Mouse (Mus musculus) stomach, embryonic 14.5 days (tissue): ENCODE measurements around the gene Tmem50a. TPM values are rescaled to one million over a fixed set of nuclear protein-coding genes. Genes with fewer than 3 reads are reported as not detected.

Source experiments
- ATAC-seq: fragments of 200-750 bp; cut with Nextera tagmentation; 2 replicates; pipeline ENCODE4 v1.8.0; 2017; ENCODE audit warnings: low read depth, moderate TSS enrichment; ENCODE audit not compliant: insufficient number of reproducible peaks, insufficient read depth, low FRiP score
- H3K27ac ChIP-seq: fragments of 300-500 bp; sonication (generic); 2 replicates; pipeline ENCODE4 v1.5.1; 2014; ENCODE audit warnings: mild to moderate bottlenecking, low read length, moderate library complexity, mixed read lengths
- H3K27me3 ChIP-seq: fragments of 300-500 bp; sonication (generic); 2 replicates; pipeline ENCODE4 v1.6.1; 2014; ENCODE audit warnings: low read length, control low read depth, mixed read lengths; ENCODE audit not compliant: control insufficient read depth, insufficient read depth
- H3K36me3 ChIP-seq: fragments of 300-500 bp; sonication (generic); 2 replicates; pipeline ENCODE4 v1.6.1; 2014; ENCODE audit warnings: mild to moderate bottlenecking, control low read depth, low read length, moderate library complexity, mixed read lengths; ENCODE audit not compliant: control insufficient read depth, insufficient read depth
- H3K4me1 ChIP-seq: fragments of 300-500 bp; sonication (generic); 2 replicates; pipeline ENCODE4 v1.6.1; 2014; ENCODE audit warnings: low read length, control low read depth, mixed read lengths; ENCODE audit not compliant: control insufficient read depth, insufficient read depth
- H3K4me2 ChIP-seq: fragments of 300-500 bp; sonication (generic); replicated peaks from 2 replicates; pipeline ENCODE4 v1.6.1; 2014; ENCODE audit warnings: low read depth, low read length, control low read depth
- H3K4me3 ChIP-seq: fragments of 300-500 bp; sonication (generic); 2 replicates; pipeline ENCODE4 v1.5.1; 2014; ENCODE audit warnings: low read depth, low read length, control low read depth
- H3K9ac ChIP-seq: fragments of 300-500 bp; sonication (generic); replicated peaks from 2 replicates; pipeline ENCODE4 v1.6.1; 2014; ENCODE audit warnings: low read depth, mild to moderate bottlenecking, control low read depth, low read length, moderate library complexity, mixed read lengths
- H3K9me3 ChIP-seq: fragments of 300-500 bp; sonication (generic); 2 replicates; pipeline ENCODE4 v1.6.1; 2016; ENCODE audit warnings: low read depth, low read length, control low read depth; ENCODE audit not compliant: control insufficient read depth
- WGBS: fragments of 180-500 bp; shearing (Covaris S2); extraction: QIAGEN DNeasy Blood & Tissue Kit; methylation state at CpG from one replicate; pipeline ENCODE4 v1.1.7; 2014; 5-methylcytosine and 5-hydroxymethylcytosine counted together
- polyA plus RNA-seq: library from polyadenylated mRNA; unstranded; fragments of >200 nt; fragmentation: Nextera tagmentation; extraction: Ambion mirVana; gene quantifications from 2 replicates; pipeline ENCODE4 v1.2.1, GENCODE M21; 2014

Tmem50a gene
- polyA plus RNA-seq, 1 experiment from 2014 or later: 186 TPM

DNA sequence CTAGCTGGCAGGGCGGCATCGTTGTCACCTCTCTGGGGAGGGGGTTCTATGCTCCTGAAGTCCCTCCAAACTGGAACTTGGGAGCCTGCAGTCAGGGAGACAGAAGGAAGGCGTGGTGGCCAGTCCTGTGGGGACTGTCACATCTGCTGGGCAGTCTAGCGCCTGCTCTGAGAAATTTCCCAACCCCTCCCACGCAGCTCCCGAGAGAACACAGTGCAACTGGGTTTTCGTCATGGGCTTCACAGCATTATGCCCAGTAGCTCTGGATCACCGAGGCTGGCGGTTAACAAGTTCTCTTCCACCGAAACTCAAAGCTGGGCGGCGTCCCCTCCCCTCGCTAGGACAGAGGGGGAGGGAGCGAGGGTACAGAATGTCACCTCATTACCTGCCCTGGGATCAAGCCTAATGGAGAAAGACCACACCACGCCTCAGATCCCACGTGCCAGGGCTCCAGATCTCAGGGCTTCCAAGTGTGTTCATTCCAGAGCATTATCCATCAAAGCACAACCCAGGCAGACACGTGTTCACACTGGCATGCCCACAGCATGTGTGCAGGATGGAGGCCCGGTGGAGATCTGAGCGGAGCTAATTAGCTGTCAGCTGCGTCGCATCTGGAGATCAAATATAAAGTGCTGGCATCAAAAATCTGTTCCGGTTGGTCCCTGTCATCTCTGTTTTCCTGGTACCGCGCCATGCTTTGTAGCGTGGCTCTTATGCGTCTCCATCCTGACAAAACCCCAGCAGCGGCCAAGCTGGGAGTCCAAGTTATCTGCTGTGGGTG lies 29.1 kb upstream of the Tmem50a start:
- Histone ChIP-seq H3K4me3 (no peak overlapping the region), H3K36me3 (no peaks in the 10 kb centered on the region), H3K27ac (no peak overlapping the region), H3K4me2 (no peak overlapping the region), H3K9me3 (no peaks in the 10 kb centered on the region), H3K4me1 (no peaks in the 10 kb centered on the region), H3K27me3 (no peaks in the 10 kb centered on the region), H3K9ac (no peak overlapping the region)
- no peak for ATAC-seq
- 47% methylated on average over 27 of the region's 27 CpGs for WGBS

- Histone ChIP-seq H3K36me3 (peaks cover 22% of the 10 kb centered on the region), H3K4me1 (no peaks in the 10 kb centered on the region), H3K9ac (no peak overlapping the region), H3K27ac (no peak overlapping the region), H3K4me3 (no peak overlapping the region), H3K9me3 (no peaks in the 10 kb centered on the region), H3K27me3 (no peaks in the 10 kb centered on the region), H3K4me2 (no peak overlapping the region)
- ATAC-seq: no peak
- WGBS: 65% methylated on average over 9 of the region's 9 CpGs
Observed at GRCm38 (mm10) chr4:134939900-134940299, 25.1 kb upstream of the Tmem50a start.

GRCm38 (mm10) chr4:134937240-134938176 lies 22.7 kb upstream of the Tmem50a start:
- no peak overlapping the region for H3K4me2 ChIP-seq
- peaks cover 40% of the 10 kb centered on the region for H3K36me3 ChIP-seq
- no peaks in the 10 kb centered on the region for H3K9me3 ChIP-seq
- H3K4me1 ChIP-seq: no peaks in the 10 kb centered on the region
- H3K27me3 ChIP-seq: no peaks in the 10 kb centered on the region
- H3K4me3 ChIP-seq: no peak overlapping the region
- no peak overlapping the region for H3K9ac ChIP-seq
- no peak overlapping the region for H3K27ac ChIP-seq
- ATAC-seq: 0 out of 2 replicates have a peak, but pooled peaks have one; percentile 23
- 46% methylated on average over 17 of the region's 17 CpGs for WGBS

DNA sequence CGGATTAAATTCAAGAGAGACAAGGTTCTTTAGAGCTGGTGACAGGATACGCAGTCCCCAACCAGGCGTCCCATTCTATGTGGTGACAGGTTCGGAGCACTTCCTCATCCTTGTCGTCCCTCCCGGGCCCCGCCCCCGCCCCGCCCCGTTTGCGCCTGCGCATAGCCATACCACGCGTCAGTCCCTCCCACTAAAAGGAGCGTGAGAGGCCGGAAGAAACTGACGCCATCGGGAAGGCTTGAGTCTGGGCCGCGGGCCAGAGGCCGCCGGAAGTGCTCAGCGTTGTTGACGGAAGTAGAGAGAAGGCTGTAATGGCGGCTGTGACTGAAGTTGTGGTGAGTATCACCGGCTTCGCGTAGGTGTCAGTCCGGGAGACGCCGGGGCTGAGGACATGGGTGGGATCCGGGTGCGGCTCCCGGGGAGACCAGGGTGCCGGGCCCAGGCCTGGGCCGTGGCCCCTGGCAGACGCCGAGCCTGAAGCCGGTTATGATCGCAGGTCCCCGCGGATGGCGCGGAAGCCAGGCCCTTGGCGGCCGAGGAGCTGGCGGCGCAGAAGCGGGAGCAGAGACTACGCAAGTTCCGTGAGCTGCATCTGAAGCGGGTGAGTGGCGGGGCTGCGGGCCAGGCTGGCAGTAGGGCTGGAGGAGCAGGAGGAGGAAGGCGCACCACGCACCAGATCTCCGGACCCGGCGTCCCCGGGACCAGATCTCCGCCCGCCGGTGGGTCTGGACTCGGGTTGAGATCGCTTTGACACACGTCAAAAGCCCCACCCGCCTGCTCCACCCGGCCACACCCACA lies 16.1 kb upstream of the Tmem50a start, which contains the start of gene Syf2:
Gene Syf2, plus strand, starts transcription at position 215 of the 798 bp plus-strand sequence.
- H3K27ac ChIP-seq: peak within 1 kb of the TSS; percentile 66; the same call in 1 of the 2 replicates
- H3K36me3 ChIP-seq: peaks cover 52% of the 10 kb centered on the region

DNA sequence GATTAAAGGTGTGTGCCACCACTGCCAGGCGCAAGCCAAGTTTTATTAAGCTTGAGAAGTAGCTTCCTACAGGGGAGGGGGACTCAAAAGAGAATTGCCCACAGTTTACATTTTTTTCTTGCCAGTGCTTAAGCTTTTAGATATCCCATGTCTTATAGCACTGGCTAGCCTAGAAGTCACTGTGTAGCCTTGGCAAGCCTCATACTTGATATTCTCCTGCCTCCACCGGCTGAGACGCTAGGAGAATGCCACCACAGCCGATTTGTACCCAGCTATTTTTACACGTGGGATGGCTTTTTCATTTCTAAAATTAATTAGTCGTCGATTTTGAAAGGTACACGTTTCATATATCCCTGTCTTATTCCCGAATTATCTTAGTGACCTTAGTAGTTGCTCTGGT lies 15.4 kb upstream of the Tmem50a start:
- H3K4me1 ChIP-seq: peaks cover 11% of the 10 kb centered on the region
- no peaks in the 10 kb centered on the region for H3K27me3 ChIP-seq
- H3K27ac ChIP-seq: no peak overlapping the region
- peak overlapping the region; percentile 67 for H3K4me2 ChIP-seq
- H3K9ac ChIP-seq: 0 out of 2 replicates have a peak overlapping the region, but pooled peaks have one; percentile 2
- H3K4me3 ChIP-seq: peak overlapping the region; percentile 99
- 29% methylated on average over 9 of the region's 9 CpGs for WGBS
- H3K36me3 ChIP-seq: peaks cover 52% of the 10 kb centered on the region
- no peak for ATAC-seq
- no peaks in the 10 kb centered on the region for H3K9me3 ChIP-seq

More for the DNA sequence above, 16.1 kb upstream of the Tmem50a start, which contains the start of gene Syf2:
- H3K9ac ChIP-seq: peak within 1 kb of the TSS; percentile 64
- H3K4me1 ChIP-seq: peaks cover 8% of the 10 kb centered on the region
- peak within 1 kb of the TSS; percentile 67 for H3K4me2 ChIP-seq
- H3K9me3 ChIP-seq: no peaks in the 10 kb centered on the region
- peak; percentile 98 for ATAC-seq
- peak within 1 kb of the TSS; percentile 99 for H3K4me3 ChIP-seq
- no peaks in the 10 kb centered on the region for H3K27me3 ChIP-seq
- under 1% methylated on average over 68 of the region's 68 CpGs for WGBS

GRCm38 (mm10) chr4:134929536-134929935 lies 14.7 kb upstream of the Tmem50a start:
- 69% methylated on average over 4 of the region's 4 CpGs for WGBS
- Histone ChIP-seq H3K4me1 (peaks cover 13% of the 10 kb centered on the region), H3K27me3 (no peaks in the 10 kb centered on the region), H3K36me3 (peaks cover 47% of the 10 kb centered on the region), H3K27ac (no peak overlapping the region), H3K9me3 (no peaks in the 10 kb centered on the region), H3K4me3 (no peak overlapping the region), H3K4me2 (no peak overlapping the region), H3K9ac (no peak overlapping the region)
- no peak for ATAC-seq

GRCm38 (mm10) chr4:134928464-134928836 lies 13.6 kb upstream of the Tmem50a start:
- peaks cover 39% of the 10 kb centered on the region for H3K36me3 ChIP-seq

More at GRCm38 (mm10) chr4:134928464-134928836, 13.6 kb upstream of the Tmem50a start:
- no peak overlapping the region for H3K4me2 ChIP-seq
- no peak overlapping the region for H3K4me3 ChIP-seq
- no peak for ATAC-seq
- H3K27me3 ChIP-seq: no peaks in the 10 kb centered on the region
- H3K27ac ChIP-seq: no peak overlapping the region
- no peaks in the 10 kb centered on the region for H3K9me3 ChIP-seq
- H3K4me1 ChIP-seq: peaks cover 13% of the 10 kb centered on the region
- H3K9ac ChIP-seq: no peak overlapping the region
- 73% methylated on average over 1 of the region's 1 CpGs for WGBS
